Mouse (Mus musculus): ENCODE data around the gene Mrpl52.

DNA sequence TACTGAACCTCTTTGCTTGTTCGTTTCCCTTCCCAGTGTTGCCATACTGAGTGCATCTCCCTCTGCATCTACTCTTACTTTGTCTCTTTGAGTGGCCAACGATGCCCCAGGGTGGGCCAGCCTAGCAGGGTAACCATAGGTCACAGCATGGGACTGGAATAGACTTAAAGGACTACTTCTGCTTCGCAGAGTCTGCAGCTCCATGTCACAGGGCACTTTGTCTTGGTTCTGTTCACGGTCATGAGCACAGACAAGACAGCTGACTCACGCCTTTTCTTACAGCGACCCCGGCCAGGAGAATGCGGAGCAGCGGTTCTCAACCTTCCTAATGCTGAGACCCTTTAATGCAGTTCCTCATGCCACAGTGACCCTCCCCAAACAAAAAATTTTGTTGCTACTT lies 44.1 kb upstream of the Mrpl52 start:
- TF ChIP-seq CTCF (IDR thresholded peaks at IDR 0.05; ENCODE audit: insufficient read depth, low read length) (no peak), POLR2A (IDR thresholded peaks at IDR 0.05; ENCODE audit: borderline replicate concordance, extremely low read depth, low read depth, low read length) (no peak)
